9 mouse cellular contexts compared by ENCODE assay signal in the genomic region with DNA sequence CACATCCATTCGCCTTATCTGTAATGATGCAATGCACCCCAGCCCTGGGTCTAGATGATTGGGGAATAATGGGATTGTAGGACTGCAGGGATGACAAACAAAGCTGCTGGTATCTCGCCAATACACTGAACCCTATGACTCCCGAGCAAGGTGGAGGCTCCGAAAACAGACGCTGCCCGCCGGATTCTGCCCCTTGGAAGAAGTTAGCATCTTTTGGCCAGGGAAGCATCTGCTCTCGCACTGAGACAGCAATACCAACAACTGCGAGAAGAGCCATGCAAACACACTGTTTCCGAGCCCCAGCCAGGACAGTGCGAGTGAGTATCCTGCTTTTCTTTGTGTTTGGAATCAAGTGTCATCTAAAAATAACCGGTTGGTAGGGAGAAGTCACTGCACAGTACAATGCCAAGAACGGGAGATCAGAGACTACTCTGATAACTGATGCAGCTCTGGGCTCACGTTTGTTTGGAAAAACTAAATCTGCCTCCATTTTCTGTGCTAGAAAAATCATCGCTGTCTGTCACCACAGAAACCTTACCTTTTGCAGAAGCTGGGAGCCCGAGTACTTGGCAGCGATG. TPM values are rescaled to one million over a fixed set of nuclear protein-coding genes. Genes with fewer than 3 reads are reported as not detected.
DNase-seq lines count a peak whose midpoint lies in the region; ATAC-seq lines count a peak whose summit lies in the region.
"Had no signal": no experiment of that assay in that cellular context is flagged by ENCODE, and none has a peak within 500 bp of the region (broad histone marks: within the 10 kb centered on the region; RNA-seq: fewer than 3 reads in every experiment).

No protein-coding gene starts in this region.

- H3K4me2 ChIP-seq in heart, embryonic 16.5 days (ENCODE audit: low read depth, low read length): peak overlapping the region; percentile 100; the same call in 1 of the 2 replicates
- H3K4me2 ChIP-seq in forebrain, embryonic 12.5 days: peak overlapping the region; percentile 92
- H3K4me2 ChIP-seq in liver, embryonic 12.5 days: 0 out of 2 replicates have a peak overlapping the region, but pooled peaks have one; percentile 71

- peaks cover 7% of the 10 kb centered on the region for H3K4me1 ChIP-seq in heart, embryonic 16.5 days (ENCODE audit: control insufficient read depth, insufficient read depth, low read length)
- H3K4me1 ChIP-seq in forebrain, embryonic 12.5 days: peaks cover 30% of the 10 kb centered on the region
- peaks cover 6% of the 10 kb centered on the region; the same call in 1 of the 2 replicates for H3K4me1 ChIP-seq in liver, embryonic 12.5 days

- H3K36me3 ChIP-seq in heart, embryonic 16.5 days (ENCODE audit: control insufficient read depth, insufficient read depth): no peaks in the 10 kb centered on the region
- H3K36me3 ChIP-seq in forebrain, embryonic 12.5 days (replicated peaks): no peaks in the 10 kb centered on the region
- H3K36me3 ChIP-seq in liver, embryonic 12.5 days: no peaks in the 10 kb centered on the region
- H3K36me3 ChIP-seq: liver, embryonic 13.5 days had no signal

- H3K9me3 ChIP-seq in heart, embryonic 16.5 days (replicated peaks; ENCODE audit: control insufficient read depth, low read length): no peaks in the 10 kb centered on the region
- H3K9me3 ChIP-seq in forebrain, embryonic 12.5 days: no peaks in the 10 kb centered on the region
- no peaks in the 10 kb centered on the region for H3K9me3 ChIP-seq in liver, embryonic 12.5 days (replicated peaks)
- H3K9me3 ChIP-seq: liver, embryonic 13.5 days had no signal

- H3K9ac ChIP-seq in heart, embryonic 16.5 days (ENCODE audit: low read length): no peak overlapping the region
- H3K9ac ChIP-seq in forebrain, embryonic 12.5 days: peak overlapping the region; percentile 63; the same call in 1 of the 2 replicates
- H3K9ac ChIP-seq in liver, embryonic 12.5 days: no peak overlapping the region
- H3K9ac ChIP-seq: liver, embryonic 13.5 days had no signal

- intact Hi-C loops in heart, postnatal 36 days (cut with DNase I): no loop called here

- H3K4me3 ChIP-seq in heart, embryonic 16.5 days (ENCODE audit: low read length): peak overlapping the region; percentile 76
- H3K4me3 ChIP-seq in forebrain, embryonic 12.5 days (replicated peaks): peak overlapping the region; percentile 60
- no peak overlapping the region for H3K4me3 ChIP-seq in liver, embryonic 12.5 days

- no peak for DNase-seq in heart, postnatal 36 days
- peak; percentile 57 to 66 for DNase-seq in cerebellum, postnatal 25 days
- DNase-seq in spleen, postnatal 14 days (ENCODE audit: low spot score in 2 of 2): no peak
- DNase-seq in ovary, postnatal 14 days (ENCODE audit: low spot score): no peak
- no peak for DNase-seq in gastrocnemius, adult 18-20 months (ENCODE audit: low spot score)
- DNase-seq: liver, embryonic 13.5 days had no signal

- no peak for ATAC-seq in heart, embryonic 16.5 days (replicated peaks; ENCODE audit: extremely low read depth, insufficient read depth, low FRiP score)
- ATAC-seq in forebrain, embryonic 12.5 days (ENCODE audit: low FRiP score): no peak
- ATAC-seq in liver, embryonic 12.5 days: no peak

- no peak overlapping the region for H3K27ac ChIP-seq in heart, embryonic 16.5 days (ENCODE audit: low read length)
- H3K27ac ChIP-seq in forebrain, embryonic 12.5 days: no peak overlapping the region
- no peak overlapping the region for H3K27ac ChIP-seq in liver, embryonic 12.5 days
- H3K27ac ChIP-seq: liver, embryonic 13.5 days had no signal

- 3% methylated on average over 17 of the region's 17 CpGs for WGBS in heart, embryonic 16.5 days
- WGBS in forebrain, embryonic 12.5 days: 1% methylated on average over 17 of the region's 17 CpGs
- WGBS in liver, embryonic 12.5 days (ENCODE audit: insufficient replicate concordance): 3% methylated on average over 17 of the region's 17 CpGs

- H3K27me3 ChIP-seq in heart, embryonic 16.5 days (ENCODE audit: control insufficient read depth, insufficient read depth, low read length): peaks cover 71% of the 10 kb centered on the region
- H3K27me3 ChIP-seq in forebrain, embryonic 12.5 days: peaks cover 54% of the 10 kb centered on the region
- peaks cover 80% of the 10 kb centered on the region for H3K27me3 ChIP-seq in liver, embryonic 12.5 days (replicated peaks)

RNA-seq across cellular contexts. Expression of gene Cacna2d3, which starts 1.2 kb away (rescaled TPM):
- polyA plus RNA-seq in heart, embryonic 16.5 days (2015; fragmentation: Nextera tagmentation; extraction: Ambion mirVana): 0.34 and 0.54 TPM in 2 replicates
- 1 to 10 TPM in 1 of 2 experiments, under 1 TPM in 1; 0.47 to 1.2 TPM for total RNA-seq in heart, postnatal 36 days (2021)
- 10.9 and 15.3 TPM in 2 replicates for polyA plus RNA-seq in forebrain, embryonic 12.5 days (2016; fragmentation: Nextera tagmentation; extraction: Ambion mirVana)
- polyA plus RNA-seq in liver, embryonic 12.5 days (2016; fragmentation: Nextera tagmentation; extraction: Ambion mirVana): 0.39 and 0.48 TPM in 2 replicates
- total RNA-seq in gastrocnemius, adult 18-20 months (2021): under 1 TPM; 0.73 to 0.85 TPM

Comparison
In these comparisons a context has a peak if more than half of its experiments do, and no peak if none do; other contexts are left out.
1. DNase-seq: peak in cerebellum, postnatal 25 days (2 of 2); none in heart, postnatal 36 days (0 of 2), spleen, postnatal 14 days (0 of 2), ovary, postnatal 14 days (single experiment) and gastrocnemius, adult 18-20 months (single experiment).
2. Peak in every context shown above with its lines, with median percentiles within 50 percentile points of each other: H3K4me2 ChIP-seq.